In the genomic region with DNA sequence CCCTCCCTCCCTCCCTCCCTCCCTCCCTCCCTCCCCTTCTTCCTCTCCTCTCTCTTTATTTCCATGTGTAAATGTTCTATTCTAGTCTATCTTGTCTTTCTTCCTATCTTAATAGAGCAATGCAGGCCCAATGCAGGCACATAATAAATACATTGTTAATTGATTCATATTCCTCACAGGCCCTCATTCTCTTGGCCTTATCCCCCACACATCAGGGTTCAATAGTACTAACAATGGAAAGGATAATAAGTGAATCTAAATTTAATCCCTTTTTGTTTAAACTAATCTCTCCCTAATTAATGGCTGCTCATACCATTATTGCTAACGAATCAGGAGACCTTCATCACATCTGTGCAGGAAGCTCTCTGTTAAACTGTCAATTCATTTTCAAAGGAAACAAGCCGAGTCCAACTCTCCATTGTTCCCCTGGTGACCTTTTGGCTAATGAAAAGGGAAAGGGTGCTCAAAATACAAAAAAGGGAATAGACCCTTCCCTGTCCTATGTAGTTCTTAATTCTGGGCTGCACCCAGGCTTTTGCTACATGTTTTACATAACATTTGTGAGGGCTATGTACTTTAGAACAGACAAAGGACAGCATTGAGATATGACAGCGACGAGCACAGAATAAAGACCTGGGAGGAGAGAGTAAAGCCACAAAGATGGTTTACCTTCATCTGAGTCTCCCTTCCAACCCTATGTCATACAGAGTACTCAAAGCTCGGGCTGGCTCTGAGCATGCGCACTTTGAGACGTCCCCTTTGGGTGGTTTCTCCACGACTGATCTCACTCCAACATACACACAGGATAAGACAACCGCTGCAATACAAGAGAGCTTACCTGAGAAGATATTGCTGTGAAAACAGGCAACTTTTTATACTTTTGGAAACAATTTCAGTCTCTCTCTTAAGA, we compare ENCODE assay signal across 20 mouse cellular contexts.
A peak's percentile ranks its signal among the peaks of the same experiment; 100 is the strongest.
DNase-seq lines count a peak whose midpoint lies in the region; ATAC-seq lines count a peak whose summit lies in the region.
"Had no signal": no experiment of that assay in that cellular context is flagged by ENCODE, and none has a peak within 500 bp of the region (broad histone marks: within the 10 kb centered on the region; RNA-seq: fewer than 3 reads in every experiment).

No protein-coding gene starts in this region.

- H3K4me3 ChIP-seq in hindbrain, embryonic 13.5 days = no peak overlapping the region
- no peak overlapping the region for H3K4me3 ChIP-seq in hindbrain, embryonic 10.5 days
- no peak overlapping the region for H3K4me3 ChIP-seq in midbrain, embryonic 14.5 days (replicated peaks; ENCODE audit: low read depth, low read length)
- H3K4me3 ChIP-seq: limb, embryonic 13.5 days; liver, embryonic 13.5 days had no signal

- no peak for DNase-seq in hindbrain, embryonic 10.5 days (ENCODE audit: low spot score)
- DNase-seq in R1 (ENCODE audit: low read depth, low spot score) = peak; percentile 58
- DNase-seq in embryo, embryonic 10.5 days (ENCODE audit: low spot score) = peak; percentile 17
- peak; percentile 9 for DNase-seq in midbrain, embryonic 14.5 days
- no peak for DNase-seq in T-cell, adult 2 months (ENCODE audit: low spot score)
- no peak for DNase-seq in urinary bladder, postnatal 36 days (ENCODE audit: low spot score in 2 of 2)
- DNase-seq: adrenal gland, postnatal 36 days; cerebellum, adult 18-20 months; cerebellum, postnatal 36 days; heart, postnatal 10 days; kidney, adult 11 months; liver, embryonic 13.5 days; lung, embryonic 14.5 days; lung, postnatal 36 days; right cerebral cortex, adult 18-20 months; thymus, postnatal 25 days had no signal

- no peaks in the 10 kb centered on the region for H3K9me3 ChIP-seq in hindbrain, embryonic 13.5 days
- H3K9me3 ChIP-seq in hindbrain, embryonic 10.5 days = no peaks in the 10 kb centered on the region
- H3K9me3 ChIP-seq in midbrain, embryonic 14.5 days (ENCODE audit: control insufficient read depth, low read length) = no peaks in the 10 kb centered on the region
- H3K9me3 ChIP-seq: limb, embryonic 13.5 days; liver, embryonic 13.5 days had no signal

- 0 out of 2 replicates have a peak, but pooled peaks cover 5% of the 10 kb centered on the region for H3K4me1 ChIP-seq in hindbrain, embryonic 13.5 days (replicated peaks)
- H3K4me1 ChIP-seq in hindbrain, embryonic 10.5 days (replicated peaks) = peaks cover 10% of the 10 kb centered on the region
- H3K4me1 ChIP-seq in midbrain, embryonic 14.5 days (ENCODE audit: control insufficient read depth, insufficient read depth, low read length) = no peaks in the 10 kb centered on the region
- H3K4me1 ChIP-seq: limb, embryonic 13.5 days; liver, embryonic 13.5 days had no signal

- no peak overlapping the region for H3K4me2 ChIP-seq in hindbrain, embryonic 13.5 days
- no peak overlapping the region for H3K4me2 ChIP-seq in midbrain, embryonic 14.5 days (ENCODE audit: low read length)
- H3K4me2 ChIP-seq: heart, embryonic 11.5 days; limb, embryonic 13.5 days; liver, embryonic 13.5 days; lung, embryonic 14.5 days had no signal

- 62% methylated on average over 9 of the region's 9 CpGs for whole genome bisulfite sequencing in hindbrain, embryonic 13.5 days
- WGBS in hindbrain, embryonic 10.5 days = 60% methylated on average over 9 of the region's 9 CpGs
- 42% methylated on average over 9 of the region's 9 CpGs for WGBS in midbrain, embryonic 14.5 days

- 0 out of 2 replicates have a peak, but pooled peaks have one; percentile 28 for ATAC-seq in hindbrain, embryonic 13.5 days (ENCODE audit: low FRiP score)
- ATAC-seq in midbrain, embryonic 14.5 days (ENCODE audit: low FRiP score, low TSS enrichment) = no peak; the same call in 1 of the 2 replicates
- ATAC-seq: Patski had no signal

- H3K36me3 ChIP-seq in hindbrain, embryonic 13.5 days = no peaks in the 10 kb centered on the region
- H3K36me3 ChIP-seq in hindbrain, embryonic 10.5 days = no peaks in the 10 kb centered on the region
- H3K36me3 ChIP-seq in midbrain, embryonic 14.5 days (ENCODE audit: control insufficient read depth, insufficient read depth, low read length) = no peaks in the 10 kb centered on the region
- H3K36me3 ChIP-seq: limb, embryonic 13.5 days; liver, embryonic 13.5 days had no signal

- H3K27ac ChIP-seq in hindbrain, embryonic 13.5 days = no peak overlapping the region
- H3K27ac ChIP-seq in hindbrain, embryonic 10.5 days = no peak overlapping the region
- no peak overlapping the region for H3K27ac ChIP-seq in midbrain, embryonic 14.5 days (replicated peaks; ENCODE audit: low read depth, low read length)
- H3K27ac ChIP-seq: limb, embryonic 13.5 days; liver, embryonic 13.5 days had no signal

- no peaks in the 10 kb centered on the region for H3K27me3 ChIP-seq in hindbrain, embryonic 13.5 days
- H3K27me3 ChIP-seq in hindbrain, embryonic 10.5 days (ENCODE audit: insufficient read depth, poor library complexity, severe bottlenecking) = no peaks in the 10 kb centered on the region
- H3K27me3 ChIP-seq in midbrain, embryonic 14.5 days (ENCODE audit: control insufficient read depth, insufficient read depth, low read length) = no peaks in the 10 kb centered on the region
- H3K27me3 ChIP-seq: limb, embryonic 13.5 days; liver, embryonic 13.5 days; Patski had no signal

- no peak overlapping the region for H3K9ac ChIP-seq in hindbrain, embryonic 13.5 days
- no peak overlapping the region for H3K9ac ChIP-seq in midbrain, embryonic 14.5 days (replicated peaks; ENCODE audit: low read length)
- H3K9ac ChIP-seq: limb, embryonic 13.5 days; liver, embryonic 13.5 days; lung, embryonic 14.5 days had no signal

Comparison
In these comparisons a context has a peak if more than half of its experiments do, and no peak if none do; other contexts are left out.
1. DNase-seq: peak in R1 (single experiment), embryo, embryonic 10.5 days (single experiment) and midbrain, embryonic 14.5 days (single experiment); none in hindbrain, embryonic 10.5 days (single experiment), T-cell, adult 2 months (single experiment) and urinary bladder, postnatal 36 days (0 of 2).